Mouse (Mus musculus): ENCODE measurements around the gene Svs5.
A peak's percentile ranks its signal among the peaks of the same experiment; 100 is the strongest.
"Not testable (repeated sequence)": the region's sequence is repeated elsewhere in the genome, so short reads cannot be mapped to it uniquely, and the experiment has no call there.

Gene Svs5

DNA sequence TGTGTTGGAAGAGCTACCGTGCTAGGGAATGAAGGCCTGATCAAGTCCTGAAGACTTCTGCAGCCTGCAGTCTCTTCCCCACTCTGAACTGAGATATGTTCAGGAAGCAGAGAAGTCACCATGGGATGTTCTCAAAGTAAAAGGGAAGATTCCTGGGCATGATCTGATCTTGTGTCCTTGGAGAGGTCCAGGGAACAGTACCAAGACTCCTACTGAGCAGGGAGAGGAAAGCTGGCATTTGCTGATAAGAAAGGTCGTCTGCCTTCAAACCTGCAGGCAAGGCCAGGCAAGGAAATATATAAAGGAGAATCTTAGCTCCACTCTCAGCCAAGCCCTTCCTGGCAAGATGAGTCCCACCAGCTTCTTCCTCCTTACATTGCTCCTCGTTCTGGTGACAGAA lies at the start of gene Svs5:
TSS of gene Svs5 (plus strand) at position 301 of the 400 bp plus-strand sequence.
- DNase-seq (ENCODE audit: low read depth, low spot score), result not testable (repeated sequence)

DNA sequence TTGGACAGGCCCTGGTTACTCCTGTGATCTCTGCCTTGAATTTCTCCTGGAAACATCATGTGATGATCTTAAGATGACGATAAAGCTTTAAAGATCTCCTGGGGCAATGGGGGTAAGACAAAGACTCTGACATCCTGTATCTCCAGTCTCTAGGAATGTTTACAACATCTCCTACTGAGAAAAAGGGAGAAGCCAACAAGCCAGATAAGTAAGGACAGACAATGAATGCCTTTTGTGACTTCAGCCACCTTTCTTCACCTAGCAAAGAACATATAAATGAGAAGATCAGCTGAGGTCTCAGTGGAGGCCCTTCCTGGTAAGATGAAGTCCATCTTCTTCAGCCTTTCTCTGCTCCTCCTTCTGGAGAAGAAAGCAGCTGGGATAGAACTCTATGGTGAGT lies 43.6 kb upstream of the Svs5 start, which contains the start of gene Svs3a:
TSS of gene Svs3a (plus strand) at position 301 of the 400 bp plus-strand sequence.
- not testable (repeated sequence) for DNase-seq (ENCODE audit: low read depth, low spot score)

DNA sequence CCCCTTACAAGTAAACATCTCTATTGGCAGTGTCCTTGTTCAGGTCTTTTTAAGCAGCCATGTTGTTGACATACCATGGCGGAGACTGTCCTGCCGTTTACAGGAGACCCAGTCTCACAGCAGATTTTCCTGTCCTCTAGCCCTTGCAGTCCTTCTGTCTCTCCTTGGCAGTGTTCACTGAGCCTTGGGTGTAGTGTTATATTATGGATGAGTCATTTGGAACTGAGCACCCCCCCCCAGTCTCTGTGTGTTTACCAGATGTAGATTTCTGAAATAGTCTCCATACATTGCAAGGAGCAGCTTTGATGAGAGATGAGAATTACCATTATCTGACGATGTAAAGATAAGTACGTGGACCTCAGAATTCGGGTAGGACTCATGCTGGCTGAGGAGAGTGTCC lies 19.9 kb upstream of the Svs5 start:
- DNase-seq (ENCODE audit: low read depth, low spot score), result no peak

DNA sequence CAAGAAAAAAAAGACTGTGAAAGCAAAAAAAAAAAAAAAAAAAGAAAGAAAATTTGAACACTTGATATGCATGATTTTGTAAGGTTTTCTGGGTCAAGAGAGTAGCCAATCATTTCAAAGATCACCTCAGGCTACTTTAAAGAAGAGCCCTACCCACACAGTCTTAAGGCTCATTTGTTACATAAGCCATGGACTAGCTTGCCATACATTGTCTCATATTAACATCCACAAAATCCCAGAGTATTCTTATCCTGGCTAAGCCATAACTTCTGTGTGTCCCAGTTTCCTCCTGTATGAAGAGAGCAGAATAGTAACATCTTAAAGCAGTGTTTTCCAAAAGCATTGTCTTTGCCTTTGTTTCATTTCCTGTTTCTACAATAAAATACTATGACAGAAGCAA lies 17.1 kb upstream of the Svs5 start:
- DNase-seq (ENCODE audit: low read depth, low spot score), result not testable (repeated sequence)

DNA sequence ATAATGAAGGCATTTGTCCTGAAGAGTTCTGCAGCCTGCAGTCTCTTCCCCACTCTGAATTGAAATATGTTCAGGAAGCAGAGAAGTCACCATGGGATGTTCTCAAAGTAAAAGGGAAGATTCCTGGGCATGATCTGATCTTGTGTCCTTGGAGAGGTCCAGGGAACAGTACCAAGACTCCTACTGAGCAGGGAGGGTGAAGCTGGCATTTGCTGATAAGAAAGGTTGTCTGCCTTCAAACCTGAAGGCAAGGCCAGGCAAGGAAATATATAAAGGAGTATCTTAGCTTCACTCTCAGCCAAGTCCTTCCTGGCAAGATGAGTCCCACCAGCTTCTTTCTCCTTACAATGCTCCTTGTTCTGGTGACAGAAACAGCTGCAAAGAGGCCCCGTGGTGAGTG lies 16.1 kb upstream of the Svs5 start, which contains the start of gene Svs6:
TSS of gene Svs6 (plus strand) at position 301 of the 400 bp plus-strand sequence.
- not testable (repeated sequence) for DNase-seq (ENCODE audit: low read depth, low spot score)

DNA sequence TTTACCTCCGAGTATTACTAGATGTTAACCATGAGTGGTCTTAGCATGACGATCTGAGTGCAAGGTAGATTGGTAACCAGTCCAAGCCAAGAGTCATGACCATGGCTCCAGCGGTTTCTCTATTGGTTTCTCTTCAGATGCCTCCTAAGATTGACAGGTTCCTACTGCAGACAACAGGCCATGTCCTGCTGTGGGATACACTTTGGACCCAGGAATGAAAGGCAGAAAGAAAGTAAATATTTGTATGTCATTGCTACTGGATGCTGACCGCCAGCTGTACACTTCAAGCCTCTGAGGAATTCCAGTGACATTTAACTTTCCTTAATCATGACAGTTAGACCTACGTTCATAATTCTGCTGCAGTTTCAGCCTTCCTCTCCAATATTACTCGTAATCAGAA lies 11.6 kb upstream of the Svs5 start:
- DNase-seq (ENCODE audit: low read depth, low spot score), result no peak

DNA sequence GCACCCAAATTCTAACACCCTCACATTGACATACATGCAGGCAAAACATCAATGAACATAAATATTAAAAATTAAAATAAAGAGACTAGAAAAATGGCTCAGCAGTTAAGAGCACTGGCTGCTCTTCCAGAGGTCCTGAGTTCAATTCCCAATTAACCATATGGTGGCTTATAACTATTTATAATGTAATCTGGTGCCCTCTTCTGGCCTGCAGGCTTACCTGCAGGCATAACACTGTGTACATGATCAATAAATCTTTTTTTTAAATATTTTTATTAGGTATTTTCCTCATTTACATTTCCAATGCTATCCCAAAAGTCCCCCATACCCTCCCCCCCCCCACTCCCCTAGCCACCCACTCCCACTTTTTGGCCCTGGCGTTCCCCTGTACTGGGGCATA lies 11.2 kb downstream of the Svs5 start:
- not testable (repeated sequence) for DNase-seq (ENCODE audit: low read depth, low spot score)

DNA sequence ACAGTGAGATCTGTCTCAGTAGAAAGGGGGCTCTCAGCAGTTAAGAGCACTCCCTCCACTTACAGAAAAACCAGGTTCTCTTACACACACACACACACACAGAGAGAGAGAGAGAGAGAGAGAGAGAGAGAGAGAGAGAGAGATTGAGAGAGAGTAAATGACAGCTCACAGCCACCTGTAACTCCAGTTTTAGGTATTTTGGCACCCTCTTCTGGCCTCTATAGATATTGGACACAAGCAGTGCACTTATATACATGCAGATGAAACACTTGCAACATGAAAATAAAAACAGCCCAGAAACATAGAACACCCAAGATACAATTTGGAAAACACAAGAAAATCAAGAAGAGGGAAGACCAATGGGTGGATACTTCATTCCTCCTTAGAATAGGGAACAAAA lies 15.2 kb downstream of the Svs5 start:
- DNase-seq (ENCODE audit: low read depth, low spot score), result not testable (repeated sequence)

DNA sequence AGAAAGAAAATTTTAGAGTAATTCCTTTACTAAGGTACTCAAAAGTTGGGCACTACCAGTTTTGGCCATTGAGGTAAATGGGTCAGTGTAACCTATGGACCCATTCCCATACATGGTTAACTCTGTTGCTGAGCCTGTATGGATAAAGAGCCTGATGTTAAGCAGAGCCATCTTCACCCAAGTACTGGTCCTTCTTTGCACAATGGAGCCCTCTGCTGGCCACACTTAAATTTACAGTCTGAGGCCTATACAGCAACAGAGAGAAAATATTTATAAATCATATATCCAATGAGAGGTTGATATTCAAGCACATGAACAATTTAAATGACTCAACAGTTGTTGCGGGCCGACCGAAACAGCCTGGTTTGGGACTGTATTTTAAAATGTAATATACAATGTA lies 16.4 kb downstream of the Svs5 start:
- DNase-seq (ENCODE audit: low read depth, low spot score), result peak; percentile 33

DNA sequence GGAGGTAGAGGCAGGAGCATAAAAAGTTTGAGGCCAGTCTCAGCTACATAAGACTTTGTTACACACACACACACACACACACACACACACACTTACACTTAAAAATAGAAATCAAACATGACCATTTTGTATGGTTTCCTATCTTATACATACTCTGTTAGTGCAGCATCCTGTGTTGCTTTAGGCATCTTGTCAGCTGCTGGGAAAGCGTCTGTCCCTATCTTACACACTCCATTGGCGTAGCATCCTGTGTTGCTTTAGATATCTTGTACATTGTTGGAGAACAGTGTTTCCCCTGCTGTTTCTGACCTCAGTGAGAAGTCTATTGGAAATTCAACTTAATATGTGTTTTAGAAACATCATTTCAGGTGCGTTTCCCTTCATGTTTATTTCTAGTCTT lies 20.2 kb downstream of the Svs5 start:
- no peak for DNase-seq (ENCODE audit: low read depth, low spot score)

DNA sequence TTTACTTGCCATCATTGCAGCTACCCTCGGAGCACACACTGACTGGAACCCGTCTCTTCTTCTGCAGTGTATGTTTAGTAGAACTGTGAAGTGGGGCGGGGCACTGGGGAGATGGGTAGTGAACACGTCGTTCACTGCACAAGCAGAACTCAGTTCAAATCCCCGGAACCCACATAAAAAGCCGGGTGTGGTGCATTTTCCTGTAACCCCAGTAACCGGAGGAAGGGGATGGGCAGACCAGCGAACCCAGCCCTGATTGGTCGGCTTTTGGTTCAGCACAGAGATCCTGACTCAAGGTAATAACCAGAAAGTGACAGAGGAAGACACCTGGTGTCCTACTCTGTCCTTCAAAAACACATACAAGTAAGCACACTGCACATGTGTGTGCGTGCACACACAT lies 20.8 kb downstream of the Svs5 start:
- DNase-seq (ENCODE audit: low read depth, low spot score), result no peak

DNA sequence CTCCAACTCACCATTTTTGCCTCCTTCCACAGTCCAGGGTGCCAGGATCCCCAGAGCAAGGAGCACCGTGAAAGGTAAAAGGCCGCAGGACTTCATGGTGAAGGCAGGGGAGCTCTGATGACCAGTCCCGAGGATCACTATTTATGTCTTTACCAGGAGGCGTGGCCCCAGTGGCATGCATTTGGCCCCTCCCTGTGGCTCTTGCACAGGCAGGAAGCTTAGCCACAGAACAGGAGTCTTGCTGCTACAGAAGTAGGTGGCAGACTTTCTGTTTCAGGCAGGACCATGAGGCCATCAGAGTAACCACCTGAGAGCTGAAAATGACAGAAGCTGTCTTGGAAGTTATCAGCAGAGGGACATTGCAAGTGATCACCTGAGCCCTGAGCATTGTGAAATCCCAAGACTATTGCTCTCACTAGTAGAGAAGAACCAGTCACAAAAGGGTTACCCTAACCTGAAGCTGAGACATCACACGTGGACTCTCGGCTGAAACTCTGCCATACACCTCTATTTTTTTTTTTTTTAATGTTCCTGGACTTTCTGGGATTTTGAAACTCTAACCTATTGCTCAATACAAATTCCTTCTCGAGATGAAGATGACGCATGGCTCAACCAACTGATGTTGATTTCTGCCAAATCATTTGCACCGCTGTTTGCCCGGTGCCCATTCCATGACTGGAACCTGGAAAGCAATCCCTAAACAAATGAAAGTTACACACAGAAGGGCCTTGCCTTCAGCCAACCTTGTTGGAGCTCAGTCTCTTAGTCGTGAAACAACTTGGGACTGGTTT lies 23.8 kb downstream of the Svs5 start:
- no peak for DNase-seq (ENCODE audit: low read depth, low spot score)

DNA sequence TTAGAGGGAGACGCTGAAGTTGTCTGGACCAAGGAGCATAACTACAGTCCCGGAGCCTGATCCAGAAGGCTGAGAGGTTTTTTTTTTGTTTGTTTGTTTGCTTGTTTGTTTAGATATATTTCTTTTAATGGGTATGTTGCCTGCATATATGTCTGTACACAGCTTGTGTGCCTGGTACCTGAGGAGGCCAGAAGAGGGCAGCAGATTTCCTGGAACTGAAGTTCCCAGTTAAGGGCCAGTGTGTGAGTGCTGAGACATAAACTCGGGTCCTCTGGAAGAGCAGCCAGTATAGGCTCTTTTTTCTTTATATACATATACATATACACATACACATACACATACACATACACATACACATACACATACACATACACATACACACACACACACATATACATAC lies 25.8 kb downstream of the Svs5 start:
- DNase-seq (ENCODE audit: low read depth, low spot score), result no peak

DNA sequence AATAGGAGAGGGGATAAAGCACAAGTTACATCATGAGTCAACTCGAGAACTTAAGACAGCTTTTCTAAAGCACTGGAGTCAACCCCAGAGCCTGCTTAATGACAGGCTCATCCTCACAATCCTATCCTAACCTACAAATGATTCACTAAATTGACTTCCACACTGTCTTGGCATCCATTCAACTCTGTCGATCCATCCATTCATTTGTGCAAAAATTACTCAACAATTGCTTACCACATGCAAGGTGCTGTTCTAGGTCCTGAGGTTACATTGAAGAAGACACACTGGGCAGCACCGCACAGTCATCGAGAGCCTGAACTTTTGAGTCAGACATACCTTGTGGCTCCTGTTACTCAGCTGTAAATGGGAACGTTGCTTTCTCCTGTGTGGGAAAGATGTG lies 26.5 kb downstream of the Svs5 start:
- DNase-seq (ENCODE audit: low read depth, low spot score), result no peak

DNA sequence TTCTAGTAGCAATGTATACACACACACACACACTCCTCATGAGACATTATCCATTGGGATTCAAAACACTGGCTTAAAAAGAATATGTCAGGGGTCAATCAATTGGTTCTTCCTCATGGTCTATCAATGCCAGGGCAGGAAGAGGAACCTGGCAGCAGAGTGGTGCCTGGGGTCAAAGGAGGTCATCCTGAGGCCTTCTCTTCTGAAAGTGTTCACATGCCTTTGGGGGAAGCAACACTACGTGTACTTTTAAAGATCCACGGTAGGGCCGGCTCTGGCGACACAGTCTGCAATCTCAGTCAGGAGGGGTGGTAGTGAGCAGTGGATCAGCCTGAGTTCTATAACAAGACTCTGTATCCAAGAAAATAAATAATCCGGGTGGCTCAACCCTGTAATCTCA lies 27.1 kb downstream of the Svs5 start:
- DNase-seq (ENCODE audit: low read depth, low spot score), result no peak

DNA sequence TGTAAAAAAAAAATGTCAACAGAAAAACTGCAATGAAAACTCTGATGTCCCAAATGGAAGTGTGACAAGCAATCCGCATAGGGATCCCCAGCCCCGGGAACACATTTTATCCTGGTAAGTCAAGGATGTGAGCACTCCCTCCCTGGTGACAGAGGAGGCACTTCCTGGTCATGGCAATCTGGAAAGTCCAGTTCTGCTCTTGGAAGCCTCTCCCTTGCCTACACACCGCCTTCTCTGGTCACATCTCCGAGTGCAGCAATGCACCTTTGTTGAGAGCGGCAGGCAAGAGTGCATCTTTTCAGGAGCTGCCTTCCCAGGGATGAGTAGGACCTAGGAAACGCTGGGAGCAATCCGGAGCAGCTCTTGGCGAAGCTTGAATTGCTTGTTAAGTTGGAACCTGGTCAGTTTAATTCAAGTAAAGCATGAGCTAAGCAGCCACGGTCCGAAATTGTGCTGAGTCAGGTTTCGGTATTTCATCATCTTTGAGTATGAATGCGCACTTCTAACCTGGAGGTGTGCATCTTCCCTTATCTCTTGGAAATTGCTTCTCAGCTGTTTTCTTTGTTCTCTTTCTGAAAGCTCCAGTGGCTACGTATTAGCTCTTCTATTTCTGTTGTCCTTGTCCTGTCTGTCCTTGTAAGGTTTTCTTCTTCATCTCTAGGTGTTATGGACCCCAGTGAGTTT lies 28.6 kb downstream of the Svs5 start:
- no peak for DNase-seq (ENCODE audit: low read depth, low spot score)

DNA sequence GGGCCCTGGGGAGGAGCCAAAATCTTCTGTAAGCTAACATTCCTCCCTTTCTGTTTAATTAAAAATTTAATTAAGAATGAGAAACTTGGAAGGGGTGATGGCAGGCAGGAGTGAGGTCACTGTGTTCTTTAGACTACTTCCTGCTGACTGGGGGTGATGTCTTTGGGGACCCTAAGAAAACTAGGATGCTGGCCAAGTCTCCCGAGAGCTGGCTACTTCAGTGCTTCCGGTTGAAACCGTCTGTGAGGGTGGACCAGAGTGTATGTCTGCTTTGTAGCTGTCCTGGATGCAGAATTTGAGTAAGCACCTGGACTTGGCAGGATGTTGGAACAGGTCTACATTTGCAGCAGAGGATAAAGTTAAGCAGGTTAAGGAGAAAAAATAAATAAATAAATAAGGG lies 34.4 kb downstream of the Svs5 start:
- no peak for DNase-seq (ENCODE audit: low read depth, low spot score)

DNA sequence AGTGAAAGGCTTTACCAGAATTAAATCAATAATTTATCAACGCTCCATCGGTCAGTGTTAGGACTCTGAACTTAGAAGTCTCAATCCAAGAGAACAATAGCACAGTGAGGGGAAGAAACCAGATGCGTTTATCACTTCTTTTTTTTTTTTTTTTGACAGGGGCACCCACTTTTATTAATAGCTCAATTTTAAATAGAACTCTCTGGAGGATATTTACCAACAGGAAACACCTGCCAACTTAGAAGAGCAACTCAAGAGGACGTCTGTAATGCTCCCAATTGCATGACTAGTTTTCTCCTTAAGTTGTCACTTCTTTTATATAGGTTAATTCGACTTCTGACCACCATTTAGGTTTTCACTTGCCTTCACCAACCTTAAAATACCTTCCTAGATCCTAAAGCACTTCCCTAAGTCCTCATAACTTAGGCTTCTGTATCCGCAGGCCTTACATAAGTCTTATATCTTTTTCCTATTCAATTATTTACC lies 36.1 kb downstream of the Svs5 start:
- DNase-seq (ENCODE audit: low read depth, low spot score), result no peak

DNA sequence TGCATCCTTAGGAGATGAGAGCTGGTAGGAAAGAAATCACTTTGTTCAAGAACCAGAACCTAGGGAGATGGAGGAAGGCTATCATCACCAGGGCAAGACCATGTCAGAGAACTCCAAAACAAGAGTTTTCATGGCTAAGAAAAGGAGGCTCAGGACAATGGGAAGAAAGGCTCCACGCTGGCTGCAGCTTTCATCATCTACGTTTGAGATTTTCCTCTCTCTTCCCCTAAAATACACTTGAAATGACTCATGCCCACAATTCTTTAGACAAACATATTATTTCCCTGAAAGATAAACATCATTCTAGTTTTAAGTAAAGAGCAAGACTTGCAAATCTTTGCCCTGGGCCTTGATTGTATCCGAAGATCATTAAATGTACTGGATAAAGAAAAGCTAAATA lies 38.8 kb downstream of the Svs5 start:
- DNase-seq (ENCODE audit: low read depth, low spot score), result no peak

DNA sequence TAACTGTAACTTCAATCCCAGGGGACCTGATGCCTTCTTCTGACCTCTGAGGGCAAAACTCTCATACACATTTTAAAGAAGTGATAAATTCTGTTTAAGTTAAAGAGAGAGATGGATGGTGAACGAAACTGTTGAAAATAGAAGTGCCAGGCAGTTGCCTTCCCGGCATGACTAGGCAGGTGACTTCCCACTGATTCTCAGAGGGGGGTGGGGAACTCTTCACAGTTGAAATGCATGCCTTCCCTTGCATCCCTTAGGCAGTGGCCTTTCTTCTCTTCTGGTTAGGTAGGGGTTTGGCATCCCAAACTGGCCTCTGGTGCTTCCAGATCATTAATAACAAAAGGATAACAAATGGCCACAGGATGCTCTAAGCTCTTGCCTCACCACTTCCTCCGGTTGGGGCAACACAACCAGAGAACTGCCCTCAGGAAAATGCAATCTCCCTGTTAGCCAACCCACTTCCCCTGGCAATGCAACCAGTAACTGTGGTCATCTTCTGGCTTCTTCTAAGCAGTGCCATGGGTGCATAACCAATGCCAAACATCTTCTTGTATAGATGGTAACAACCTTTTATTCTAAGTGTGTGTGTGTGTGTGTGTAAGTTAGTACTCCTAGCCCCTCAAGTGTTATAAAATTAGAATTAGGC lies 40.0 kb downstream of the Svs5 start:
- no peak for DNase-seq (ENCODE audit: low read depth, low spot score)

DNA sequence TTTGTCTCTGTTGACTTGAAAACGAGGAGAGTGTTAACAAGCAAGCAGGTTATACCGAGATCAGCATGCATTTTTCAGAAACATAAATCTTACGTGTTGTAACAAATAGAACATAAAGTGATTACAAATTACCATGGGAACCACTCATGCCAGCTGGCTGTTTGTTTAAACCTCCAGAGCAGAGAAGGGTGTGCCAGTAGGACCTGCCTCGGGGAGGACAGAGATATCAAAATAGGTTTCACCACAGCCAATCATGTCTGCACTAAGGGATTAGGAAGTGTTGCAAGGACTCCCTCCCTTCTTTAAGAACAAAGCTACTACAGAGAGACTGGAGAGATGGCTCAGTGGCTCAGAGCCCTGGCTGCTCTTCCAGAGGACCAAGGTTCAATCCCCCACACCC lies 40.6 kb downstream of the Svs5 start:
- DNase-seq (ENCODE audit: low read depth, low spot score), result no peak

Measured in forelimb bud, embryonic 11.5 days (tissue).